Mouse (Mus musculus) hindbrain, embryonic 15.5 days (tissue): ENCODE data around the gene Arhgdia. TPM values are rescaled to one million over a fixed set of nuclear protein-coding genes. Genes with fewer than 3 reads are reported as not detected.

Experiments used
- ATAC-seq: fragments of 200-750 bp; cut with Nextera tagmentation; 2 replicates; pipeline ENCODE4 v1.8.0; 2017; ENCODE audit warnings: low read depth, moderate number of reproducible peaks, moderate TSS enrichment; ENCODE audit not compliant: low FRiP score
- H3K27ac ChIP-seq: fragments of 300-500 bp; sonication (generic); replicated peaks from 2 replicates; pipeline ENCODE4 v1.5.1; 2015; ENCODE audit warnings: mild to moderate bottlenecking, inconsistent platforms
- H3K27me3 ChIP-seq: fragments of 300-500 bp; sonication (generic); 2 replicates; pipeline ENCODE4 v1.6.1; 2015; ENCODE audit warnings: control low read depth, inconsistent platforms
- H3K36me3 ChIP-seq: fragments of 300-500 bp; sonication (generic); 2 replicates; pipeline ENCODE4 v1.6.1; 2015; ENCODE audit warnings: control low read depth, inconsistent platforms
- H3K4me1 ChIP-seq: fragments of 300-500 bp; sonication (generic); replicated peaks from 2 replicates; pipeline ENCODE4 v1.6.1; 2015; ENCODE audit warnings: control low read depth, inconsistent platforms
- H3K4me2 ChIP-seq: fragments of 300-500 bp; sonication (generic); 2 replicates; pipeline ENCODE4 v1.6.1; 2015; ENCODE audit warnings: moderate library complexity, mild to moderate bottlenecking, inconsistent platforms
- H3K4me3 ChIP-seq: fragments of 300-500 bp; sonication (generic); 2 replicates; pipeline ENCODE4 v1.5.1; 2015; ENCODE audit warnings: mild to moderate bottlenecking, inconsistent platforms
- H3K9ac ChIP-seq: fragments of 300-500 bp; sonication (generic); 2 replicates; pipeline ENCODE4 v1.6.1; 2015; ENCODE audit warnings: inconsistent platforms
- H3K9me3 ChIP-seq: fragments of 300-500 bp; sonication (generic); 2 replicates; pipeline ENCODE4 v1.6.1; 2016; ENCODE audit warnings: control low read depth, inconsistent platforms
- WGBS: fragments of 180-500 bp; shearing (Covaris S2); methylation state at CpG from one replicate; pipeline ENCODE4 v1.1.7; 2015; 5-methylcytosine and 5-hydroxymethylcytosine counted together
- polyA plus RNA-seq: library from polyadenylated mRNA; unstranded; fragments of >200 nt; fragmentation: Nextera tagmentation; extraction: Ambion mirVana; gene quantifications from 2 replicates; pipeline ENCODE4 v1.2.1, GENCODE M21; 2015

The Arhgdia gene
- polyA plus RNA-seq, 1 experiment from 2014 or later, result 533 TPM

DNA sequence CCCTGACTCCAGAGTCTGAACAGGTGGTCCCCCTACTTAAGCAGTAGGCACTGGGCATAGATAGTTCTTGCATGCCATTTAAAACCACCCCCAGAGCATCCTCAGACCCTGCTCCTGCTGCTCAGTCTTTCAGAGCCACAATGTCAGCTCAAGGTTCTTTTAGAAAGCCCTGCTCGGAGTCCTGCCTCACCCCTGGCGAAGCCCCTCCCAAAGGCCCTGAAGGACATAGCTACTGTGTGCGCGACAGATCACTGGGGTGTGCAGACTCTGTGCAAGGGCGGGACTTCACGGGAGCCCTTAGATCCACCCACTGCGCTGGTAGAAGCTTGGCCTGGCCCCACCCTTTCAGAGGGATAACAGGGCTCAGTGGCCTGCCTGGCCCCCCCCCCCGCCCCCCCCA is 27.8 kb upstream of the Arhgdia start:
- H3K4me3 ChIP-seq, result no peak overlapping the region
- 46% methylated on average over 8 of the region's 8 CpGs for WGBS
- H3K9ac ChIP-seq, result no peak overlapping the region
- no peak overlapping the region for H3K27ac ChIP-seq
- ATAC-seq, result no peak
- H3K27me3 ChIP-seq, result no peaks in the 10 kb centered on the region; the same call in 1 of the 2 replicates
- H3K4me1 ChIP-seq, result peaks cover 8% of the 10 kb centered on the region
- peak overlapping the region; percentile 47; the same call in 1 of the 2 replicates for H3K4me2 ChIP-seq
- H3K9me3 ChIP-seq, result no peaks in the 10 kb centered on the region
- peaks cover 45% of the 10 kb centered on the region for H3K36me3 ChIP-seq

GRCm38 (mm10) chr11:120608241-120609034 is 27.0 kb upstream of the Arhgdia start, which contains the start of gene Npb:
TSS of gene Npb (plus strand) at chr11:120608477.
- ATAC-seq, result no peak
- Histone ChIP-seq H3K27me3 (no peaks in the 10 kb centered on the region; the same call in 1 of the 2 replicates), H3K4me3 (peak within 1 kb of the TSS; percentile 11), H3K4me1 (peaks cover 8% of the 10 kb centered on the region), H3K27ac (no peak within 1 kb of the TSS), H3K9ac (0 out of 2 replicates have a peak within 1 kb of the TSS, but pooled peaks have one; percentile 12), H3K36me3 (peaks cover 45% of the 10 kb centered on the region), H3K4me2 (peak within 1 kb of the TSS; percentile 47), H3K9me3 (no peaks in the 10 kb centered on the region)
- 9% methylated on average over 44 of the region's 45 CpGs for WGBS

- Histone ChIP-seq H3K9ac (no peak overlapping the region), H3K9me3 (no peaks in the 10 kb centered on the region), H3K4me2 (no peak overlapping the region), H3K4me3 (no peak overlapping the region), H3K27me3 (no peaks in the 10 kb centered on the region; the same call in 1 of the 2 replicates), H3K36me3 (peaks cover 46% of the 10 kb centered on the region), H3K4me1 (peaks cover 8% of the 10 kb centered on the region), H3K27ac (no peak overlapping the region)
- ATAC-seq, result no peak
- 79% methylated on average over 4 of the region's 4 CpGs for WGBS
Observed at GRCm38 (mm10) chr11:120606764-120607163, 25.3 kb upstream of the Arhgdia start.

DNA sequence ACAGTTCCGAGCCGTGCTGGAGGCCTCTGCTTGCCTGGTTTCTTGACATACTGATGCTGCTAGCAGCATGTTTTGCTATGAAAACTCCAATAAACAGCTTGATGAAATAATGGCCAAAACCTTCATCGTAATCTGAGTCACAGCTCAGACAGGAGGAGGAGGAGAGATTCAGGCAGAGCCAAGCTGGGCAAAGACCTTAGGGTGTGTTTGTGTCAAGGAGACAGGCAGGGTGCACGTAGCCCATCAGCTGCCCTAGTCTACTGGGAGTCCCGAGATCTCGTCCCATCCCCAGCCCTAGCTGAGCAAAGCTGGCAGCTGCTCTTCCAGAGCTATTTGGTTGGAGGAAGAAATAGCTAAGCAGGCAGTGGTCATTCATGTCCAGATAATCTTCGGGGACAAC is 24.2 kb upstream of the Arhgdia start:
- H3K4me1 ChIP-seq, result peaks cover 8% of the 10 kb centered on the region
- no peak for ATAC-seq
- peaks cover 42% of the 10 kb centered on the region for H3K36me3 ChIP-seq
- no peaks in the 10 kb centered on the region; the same call in 1 of the 2 replicates for H3K27me3 ChIP-seq
- no peak overlapping the region for H3K9ac ChIP-seq
- no peak overlapping the region for H3K4me3 ChIP-seq
- no peak overlapping the region for H3K27ac ChIP-seq
- no peaks in the 10 kb centered on the region for H3K9me3 ChIP-seq
- H3K4me2 ChIP-seq, result no peak overlapping the region
- 91% methylated on average over 7 of the region's 7 CpGs for WGBS

- no peak overlapping the region for H3K4me3 ChIP-seq
- H3K4me2 ChIP-seq, result no peak overlapping the region
- no peaks in the 10 kb centered on the region for H3K27me3 ChIP-seq
- no peaks in the 10 kb centered on the region for H3K9me3 ChIP-seq
- peaks cover 12% of the 10 kb centered on the region for H3K4me1 ChIP-seq
- no peak overlapping the region for H3K9ac ChIP-seq
- ATAC-seq, result no peak
- WGBS, result 87% methylated on average over 2 of the region's 2 CpGs
- H3K27ac ChIP-seq, result no peak overlapping the region
- H3K36me3 ChIP-seq, result peaks cover 37% of the 10 kb centered on the region
Observed at GRCm38 (mm10) chr11:120603545-120603944, 22.1 kb upstream of the Arhgdia start.

GRCm38 (mm10) chr11:120600716-120601115 is 19.3 kb upstream of the Arhgdia start:
- 93% methylated on average over 3 of the region's 3 CpGs for WGBS
- H3K4me3 ChIP-seq, result no peak overlapping the region
- no peaks in the 10 kb centered on the region for H3K9me3 ChIP-seq
- no peak overlapping the region for H3K27ac ChIP-seq
- H3K4me2 ChIP-seq, result no peak overlapping the region
- no peaks in the 10 kb centered on the region for H3K27me3 ChIP-seq
- peaks cover 46% of the 10 kb centered on the region for H3K36me3 ChIP-seq
- H3K9ac ChIP-seq, result no peak overlapping the region
- ATAC-seq, result no peak
- peaks cover 23% of the 10 kb centered on the region for H3K4me1 ChIP-seq

- Histone ChIP-seq H3K9me3 (no peaks in the 10 kb centered on the region), H3K4me1 (peaks cover 23% of the 10 kb centered on the region), H3K27ac (peak overlapping the region; percentile 80), H3K4me3 (peak overlapping the region; percentile 86), H3K9ac (peak overlapping the region; percentile 45), H3K36me3 (peaks cover 49% of the 10 kb centered on the region), H3K4me2 (peak overlapping the region; percentile 97), H3K27me3 (no peaks in the 10 kb centered on the region)
- ATAC-seq, result no peak
- 46% methylated on average over 17 of the region's 17 CpGs for whole genome bisulfite sequencing
Observed at GRCm38 (mm10) chr11:120598990-120599549, 17.6 kb upstream of the Arhgdia start.

DNA sequence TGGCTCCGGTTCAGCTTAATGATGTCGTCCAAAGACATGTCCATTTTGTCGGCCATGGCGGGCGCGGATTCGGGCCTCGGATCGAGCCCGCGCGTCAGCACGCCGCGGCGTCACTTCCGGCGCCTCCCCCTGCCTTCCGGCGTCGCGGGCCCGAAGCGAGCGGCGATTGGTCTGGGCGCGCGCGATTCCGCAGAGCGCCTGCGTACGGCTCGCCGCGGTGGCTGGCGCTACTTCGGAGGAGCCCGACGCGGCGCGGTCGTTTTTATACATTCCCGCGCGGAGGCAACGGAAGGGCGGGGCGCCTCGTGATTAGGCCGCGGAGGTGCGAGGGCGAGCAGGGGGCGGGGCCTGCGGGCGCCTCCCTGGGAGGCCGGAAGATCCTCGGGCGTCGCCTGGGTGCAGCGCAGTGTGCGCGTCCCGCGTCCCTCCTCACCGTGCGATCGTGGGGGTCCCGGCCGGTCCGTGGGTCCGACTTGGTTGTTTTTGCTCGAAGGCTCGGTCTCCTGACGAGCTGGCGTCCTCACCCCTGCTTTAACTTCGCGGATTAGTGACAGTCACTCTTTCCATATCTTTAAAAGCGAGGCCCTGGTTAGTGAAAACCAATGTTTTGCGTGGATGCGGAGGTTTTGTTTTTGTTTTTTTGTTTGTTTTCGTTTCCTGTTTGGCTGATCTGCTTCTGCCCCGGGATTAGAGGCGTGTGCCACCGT is 17.0 kb upstream of the Arhgdia start, which contains the start of the genes Alyref and Anapc11:
TSS of gene Alyref (minus strand) at position 83 of the 707 bp plus-strand sequence.
TSS of gene Anapc11 (plus strand) at position 139 of the 707 bp plus-strand sequence.
- H3K9me3 ChIP-seq, result no peaks in the 10 kb centered on the region
- peaks cover 51% of the 10 kb centered on the region for H3K36me3 ChIP-seq
- H3K4me3 ChIP-seq, result peak within 1 kb of the TSS; percentile 86
- H3K27me3 ChIP-seq, result no peaks in the 10 kb centered on the region
- peak within 1 kb of the TSS; percentile 79 for H3K9ac ChIP-seq
- under 1% methylated on average over 78 of the region's 88 CpGs for WGBS
- ATAC-seq, result peak; percentile 98
- H3K27ac ChIP-seq, result peak within 1 kb of the TSS; percentile 82
- H3K4me2 ChIP-seq, result peak within 1 kb of the TSS; percentile 97
- H3K4me1 ChIP-seq, result peaks cover 23% of the 10 kb centered on the region

DNA sequence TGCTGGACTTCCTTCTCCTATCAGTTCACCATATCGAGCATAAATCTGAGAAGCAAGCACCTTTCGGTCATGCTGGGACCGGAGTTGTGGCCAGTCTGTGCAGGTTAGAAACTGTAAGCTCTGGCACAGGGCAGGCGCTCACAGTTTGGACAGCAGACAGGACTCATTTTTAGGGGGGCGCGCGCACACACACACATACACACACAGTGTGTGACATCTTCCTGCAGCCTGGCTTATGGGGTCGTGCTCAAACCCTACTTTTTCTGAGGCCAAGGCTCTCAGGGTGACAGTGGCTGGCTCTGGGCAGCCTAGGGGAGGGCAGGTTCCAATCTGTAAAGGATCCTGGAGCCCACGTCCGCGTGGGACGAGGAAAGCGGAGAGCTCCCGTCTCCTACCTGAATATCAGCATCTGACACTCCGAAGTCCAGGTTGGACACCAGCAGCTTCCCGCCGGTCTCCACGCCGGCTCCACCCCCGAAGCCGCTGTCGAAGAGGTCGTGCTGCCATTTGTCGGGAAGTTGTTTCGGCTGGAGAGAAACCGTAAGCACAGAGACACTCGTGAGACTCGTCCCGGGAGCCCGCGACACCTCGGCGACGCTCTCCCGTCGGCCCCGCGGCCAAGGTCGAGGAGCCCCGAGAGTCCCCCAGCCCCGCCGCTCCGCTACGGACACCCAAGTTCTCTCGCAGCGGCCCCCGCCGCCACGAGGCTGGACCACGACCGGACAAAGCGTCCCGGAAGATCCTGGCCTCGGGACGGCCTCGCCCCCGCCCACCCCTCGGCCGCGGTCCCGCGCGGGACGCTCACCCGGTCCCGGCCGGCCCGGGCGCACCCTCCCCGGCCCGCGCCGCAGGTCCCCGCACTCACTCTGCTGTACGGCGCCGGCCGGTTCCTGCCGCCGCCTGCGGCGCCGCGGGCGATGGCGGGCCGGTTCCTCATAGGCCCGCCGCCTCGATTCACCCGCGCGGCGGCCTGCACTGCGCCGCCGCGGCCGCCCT is 16.1 kb upstream of the Arhgdia start:
- Histone ChIP-seq H3K4me1 (peaks cover 23% of the 10 kb centered on the region), H3K27me3 (no peaks in the 10 kb centered on the region), H3K9me3 (no peaks in the 10 kb centered on the region), H3K27ac (peak overlapping the region; percentile 82), H3K9ac (peak overlapping the region; percentile 79), H3K4me2 (peak overlapping the region; percentile 97), H3K36me3 (peaks cover 52% of the 10 kb centered on the region), H3K4me3 (peak overlapping the region; percentile 86)
- 4% methylated on average over 99 of the region's 99 CpGs for WGBS
- ATAC-seq, result peak; percentile 59; the same call in 1 of the 2 replicates

- Histone ChIP-seq H3K9me3 (no peaks in the 10 kb centered on the region), H3K4me2 (no peak overlapping the region), H3K9ac (no peak overlapping the region), H3K4me3 (no peak overlapping the region), H3K27me3 (no peaks in the 10 kb centered on the region), H3K27ac (no peak overlapping the region), H3K4me1 (no peaks in the 10 kb centered on the region), H3K36me3 (peaks cover 84% of the 10 kb centered on the region)
- ATAC-seq, result no peak
- WGBS, result 95% methylated on average over 6 of the region's 6 CpGs
Observed at GRCm38 (mm10) chr11:120588531-120588930, 7.1 kb upstream of the Arhgdia start.

- H3K9ac ChIP-seq, result no peak overlapping the region
- 90% methylated on average over 1 of the region's 1 CpGs for WGBS
- H3K4me3 ChIP-seq, result no peak overlapping the region
- no peaks in the 10 kb centered on the region for H3K27me3 ChIP-seq
- no peaks in the 10 kb centered on the region for H3K9me3 ChIP-seq
- H3K27ac ChIP-seq, result no peak overlapping the region
- no peak overlapping the region for H3K4me2 ChIP-seq
- ATAC-seq, result no peak
- H3K4me1 ChIP-seq, result peaks cover 28% of the 10 kb centered on the region
- peaks cover 47% of the 10 kb centered on the region for H3K36me3 ChIP-seq
Observed at GRCm38 (mm10) chr11:120583937-120584336, 2.5 kb upstream of the Arhgdia start.
